Mouse (Mus musculus): ENCODE measurements at regions not wholly inside any gene's neighbourhood (a gene's known extent, or its start where the extent isn't known, plus 50 kb on each side); places are given as distances from the start of the nearest gene placed in this dataset.

- TF ChIP-seq CTCF (conservative IDR thresholded peaks at IDR 0.05; ENCODE audit: low read length), result no peak
- TF ChIP-seq NANOG (IDR thresholded peaks at IDR 0.05; ENCODE audit: borderline replicate concordance, low read length), result no peak
Observed at GRCm38 (mm10) chr9:91159311-91159710, 202.9 kb upstream of the Zic4 start.

Measured in E14TG2a.4 (cell line).